8 mouse cellular contexts compared by ENCODE assay signal in the genomic region with DNA sequence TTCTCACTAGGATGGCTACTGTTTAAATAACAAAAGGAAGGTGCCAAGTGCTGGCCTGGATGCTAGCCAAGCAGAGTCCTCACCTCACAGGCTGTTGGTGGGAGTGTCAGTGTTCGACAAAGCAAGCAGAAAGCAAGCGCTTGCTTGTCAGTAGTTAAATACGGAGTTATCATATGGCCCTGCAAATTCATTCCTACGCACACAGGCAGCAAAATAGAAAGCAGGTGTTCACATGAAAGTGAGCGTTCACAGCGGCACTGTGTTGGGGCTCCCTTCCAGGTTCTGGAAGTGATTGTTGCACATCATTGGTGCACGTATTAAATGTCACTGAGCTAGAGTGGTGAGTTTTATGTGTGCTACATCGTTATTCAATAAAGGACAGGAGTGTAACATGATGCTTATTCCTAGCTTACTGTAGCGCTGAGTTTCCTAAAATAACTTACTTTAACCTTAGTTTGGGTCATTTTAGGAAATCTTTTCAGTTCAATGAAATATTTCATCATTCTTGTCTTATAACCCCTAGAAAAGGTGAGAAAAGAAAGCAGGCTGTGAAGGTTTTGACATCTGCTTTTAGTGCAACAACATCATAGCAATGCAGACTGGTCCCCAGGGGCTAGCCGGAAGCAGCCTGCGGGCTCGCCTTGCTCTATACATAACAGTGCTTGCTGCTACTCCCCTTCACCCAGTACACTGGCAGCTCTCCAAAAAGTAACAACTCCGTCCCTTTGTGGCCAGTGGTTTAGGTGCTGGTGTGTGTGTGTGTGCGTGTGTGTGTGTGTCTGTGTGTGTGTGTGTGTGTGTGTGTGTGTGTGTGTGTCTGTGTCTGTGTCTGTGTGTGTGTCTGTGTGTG. TPM values are rescaled to one million over a fixed set of nuclear protein-coding genes. Genes with fewer than 3 reads are reported as not detected.
DNase-seq lines count a peak whose midpoint lies in the region; ATAC-seq and TF ChIP-seq lines count a peak whose summit lies in the region.

No protein-coding gene starts in this region.

- H3K4me1 ChIP-seq in heart, embryonic 10.5 days = peaks cover 20% of the 10 kb centered on the region
- peaks cover 20% of the 10 kb centered on the region for H3K4me1 ChIP-seq in limb, embryonic 14.5 days (ENCODE audit: control insufficient read depth, insufficient read depth, low read length)

- no peak for TF ChIP-seq POLR2A in limb, embryonic 14.5 days (IDR thresholded peaks at IDR 0.05; ENCODE audit: borderline replicate concordance, extremely low read depth, insufficient read depth, insufficient read length)

- no peaks in the 10 kb centered on the region for H3K9me3 ChIP-seq in heart, embryonic 10.5 days
- H3K9me3 ChIP-seq in limb, embryonic 14.5 days (ENCODE audit: control insufficient read depth, low read length) = no peaks in the 10 kb centered on the region

- H3K36me3 ChIP-seq in heart, embryonic 10.5 days = peaks cover 6% of the 10 kb centered on the region; the same call in 1 of the 2 replicates
- H3K36me3 ChIP-seq in limb, embryonic 14.5 days (ENCODE audit: control insufficient read depth, insufficient read depth, low read length) = 0 out of 2 replicates have a peak, but pooled peaks cover 3% of the 10 kb centered on the region
- H3K36me3 ChIP-seq in splenic B cell, adult 2 months (ENCODE audit: control insufficient read depth, insufficient read depth, low read length, poor library complexity, severe bottlenecking) = no peaks in the 10 kb centered on the region

- DNase-seq in heart, adult 11 months = peak; percentile 91
- no peak for DNase-seq in heart, embryonic 10.5 days (ENCODE audit: low spot score)
- peak; percentile 95 for DNase-seq in 416B (ENCODE audit: low read depth)
- DNase-seq in cerebellum, adult 11-12 months = peak; percentile 84
- DNase-seq in limb, embryonic 14.5 days (ENCODE audit: low spot score) = peak; percentile 88
- peak; percentile 83 for DNase-seq in splenic B cell, adult 2 months (ENCODE audit: low read depth, low spot score)
- no peak for DNase-seq in thymus, postnatal 4 days

- no peak overlapping the region for H3K9ac ChIP-seq in limb, embryonic 14.5 days (ENCODE audit: low read depth, low read length, severe bottlenecking)

- H3K4me3 ChIP-seq in heart, embryonic 10.5 days = no peak overlapping the region
- H3K4me3 ChIP-seq in limb, embryonic 14.5 days (replicated peaks; ENCODE audit: low read length) = no peak overlapping the region

- no peaks in the 10 kb centered on the region for H3K27me3 ChIP-seq in heart, embryonic 10.5 days (ENCODE audit: insufficient read depth, poor library complexity, severe bottlenecking)
- H3K27me3 ChIP-seq in limb, embryonic 14.5 days (ENCODE audit: control insufficient read depth, insufficient read depth, low read length) = no peaks in the 10 kb centered on the region
- H3K27me3 ChIP-seq in splenic B cell, adult 2 months (ENCODE audit: control insufficient read depth, insufficient read depth, low read length, poor library complexity, severe bottlenecking) = no peaks in the 10 kb centered on the region

- no peak overlapping the region for H3K27ac ChIP-seq in heart, embryonic 10.5 days
- H3K27ac ChIP-seq in limb, embryonic 14.5 days (replicated peaks; ENCODE audit: low read depth, low read length) = peak overlapping the region; percentile 48; the same call in 1 of the 2 replicates

- peak; percentile 78 to 79; a peak in 3 of 4 replicates for ATAC-seq in hematopoietic stem cell, adult 5-6 weeks (replicated peaks in 1 of 2; ENCODE audit: insufficient read depth in 1 of 2, low FRiP score in 2 of 2, low TSS enrichment in 1 of 2, low read depth in 1 of 2, poor library complexity in 2 of 2, severe bottlenecking in 2 of 2)
- peak; percentile 91 for ATAC-seq in limb, embryonic 14.5 days (ENCODE audit: low FRiP score, low read depth)

- H3K4me2 ChIP-seq in limb, embryonic 14.5 days (replicated peaks; ENCODE audit: low read depth, low read length, severe bottlenecking) = peak overlapping the region; percentile 1; the same call in 1 of the 2 replicates

- 64% methylated on average over 14 of the region's 14 CpGs for WGBS in heart, embryonic 10.5 days
- WGBS in limb, embryonic 14.5 days = 6% methylated on average over 14 of the region's 14 CpGs

RNA-seq across cellular contexts. Expression of gene Itsn1, which starts 17.2 kb away (rescaled TPM):
- 26.0 and 26.5 TPM in 2 replicates for polyA plus RNA-seq in heart, embryonic 10.5 days (2016; fragmentation: Nextera tagmentation; extraction: Ambion mirVana)
- 60.1 and 74.9 TPM in 2 replicates for total RNA-seq in hematopoietic stem cell, adult 5-6 weeks (2017)
- 46.6 and 48.6 TPM in 2 replicates for polyA plus RNA-seq in limb, embryonic 14.5 days (2012; rRNA removed)
- polyA plus RNA-seq in limb, embryonic 14.5 days (2014; fragmentation: Nextera tagmentation; extraction: Ambion mirVana) = 24.8 and 30.2 TPM in 2 replicates

RNA-seq across cellular contexts. Expression of gene Cryzl1, which starts 17.6 kb away (rescaled TPM):
- polyA plus RNA-seq in heart, embryonic 10.5 days (2016; fragmentation: Nextera tagmentation; extraction: Ambion mirVana) = 58.0 and 60.3 TPM in 2 replicates
- 70.3 and 120 TPM in 2 replicates for total RNA-seq in hematopoietic stem cell, adult 5-6 weeks (2017)
- polyA plus RNA-seq in limb, embryonic 14.5 days (2012; rRNA removed) = 54.3 and 58.4 TPM in 2 replicates
- polyA plus RNA-seq in limb, embryonic 14.5 days (2014; fragmentation: Nextera tagmentation; extraction: Ambion mirVana) = 69.1 and 69.9 TPM in 2 replicates

RNA-seq across cellular contexts. Expression of gene Donson, which starts 57.8 kb away (rescaled TPM):
- polyA plus RNA-seq in heart, embryonic 10.5 days (2016; fragmentation: Nextera tagmentation; extraction: Ambion mirVana) = 20.7 and 30.3 TPM in 2 replicates
- 24.4 and 32.1 TPM in 2 replicates for total RNA-seq in hematopoietic stem cell, adult 5-6 weeks (2017)
- polyA plus RNA-seq in limb, embryonic 14.5 days (2012; rRNA removed) = 28.4 and 33.2 TPM in 2 replicates
- polyA plus RNA-seq in limb, embryonic 14.5 days (2014; fragmentation: Nextera tagmentation; extraction: Ambion mirVana) = 19.8 and 22.8 TPM in 2 replicates

Comparison
In these comparisons a context has a peak if more than half of its experiments do, and no peak if none do; other contexts are left out.
1. DNase-seq: peak in heart, adult 11 months (single experiment), 416B (single experiment), cerebellum, adult 11-12 months (single experiment), limb, embryonic 14.5 days (single experiment) and splenic B cell, adult 2 months (single experiment); none in heart, embryonic 10.5 days (single experiment) and thymus, postnatal 4 days (single experiment).